In the genomic region with DNA sequence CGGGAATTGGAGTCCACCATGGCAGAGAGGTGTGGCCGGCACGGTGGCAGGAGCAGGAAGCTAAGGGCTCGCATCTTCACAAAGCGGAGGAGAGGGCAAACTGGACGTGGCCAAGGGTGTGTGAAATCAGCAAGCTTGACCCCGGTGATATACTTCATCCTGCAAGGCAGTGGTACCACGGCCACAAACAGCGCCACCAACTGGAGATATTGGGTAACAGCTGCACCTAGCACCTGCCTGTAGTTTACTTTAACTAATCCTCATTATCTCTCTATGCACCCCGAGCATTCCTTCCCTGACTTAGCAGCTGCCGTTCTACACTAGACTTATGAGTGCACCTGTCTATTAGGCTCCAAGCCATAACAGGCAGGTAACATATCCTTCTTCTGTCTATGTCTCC, we compare ENCODE assay signal across 19 mouse cellular contexts.
DNase-seq lines count a peak whose midpoint lies in the region; ATAC-seq and TF ChIP-seq lines count a peak whose summit lies in the region.
"Had no signal": no experiment of that assay in that cellular context is flagged by ENCODE, and none has a peak within 500 bp of the region (broad histone marks: within the 10 kb centered on the region; RNA-seq: fewer than 3 reads in every experiment).

No protein-coding gene starts in this region.

- H3K36me3 ChIP-seq in hindbrain, postnatal 0 days (ENCODE audit: insufficient read depth, low read length): no peaks in the 10 kb centered on the region
- no peaks in the 10 kb centered on the region for H3K36me3 ChIP-seq in hindbrain, embryonic 13.5 days
- no peaks in the 10 kb centered on the region for H3K36me3 ChIP-seq in testis, adult 2 months (ENCODE audit: control insufficient read depth, insufficient read depth, low read length)
- H3K36me3 ChIP-seq: embryonic facial prominence, embryonic 10.5 days; G1E; heart, embryonic 13.5 days; hindbrain, embryonic 12.5 days had no signal

- no peak overlapping the region for H3K9ac ChIP-seq in hindbrain, postnatal 0 days (replicated peaks; ENCODE audit: low read length)
- no peak overlapping the region for H3K9ac ChIP-seq in hindbrain, embryonic 13.5 days
- H3K9ac ChIP-seq: heart, embryonic 13.5 days; hindbrain, embryonic 12.5 days had no signal

- DNase-seq in hindbrain, postnatal 0 days (ENCODE audit: low spot score): no peak
- no peak for DNase-seq in testis, postnatal 10 days (ENCODE audit: low spot score)
- no peak for DNase-seq in brain, embryonic 14.5 days (ENCODE audit: low read depth)
- DNase-seq in thymus, postnatal 36 days: no peak
- no peak for DNase-seq in right cerebral cortex, postnatal 10 days (ENCODE audit: low spot score in 2 of 2)
- DNase-seq: adrenal gland, postnatal 14 days; cerebellum, adult 18-20 months; cerebellum, postnatal 10 days; gastrocnemius, postnatal 36 days; heart, adult 11 months; heart, postnatal 4 days had no signal

- H3K4me1 ChIP-seq in hindbrain, postnatal 0 days (ENCODE audit: insufficient read depth, low read length): no peaks in the 10 kb centered on the region
- no peaks in the 10 kb centered on the region for H3K4me1 ChIP-seq in hindbrain, embryonic 13.5 days (replicated peaks)
- no peaks in the 10 kb centered on the region for H3K4me1 ChIP-seq in testis, adult 2 months (ENCODE audit: control insufficient read depth, insufficient read depth, low read length)
- H3K4me1 ChIP-seq: embryonic facial prominence, embryonic 10.5 days; heart, embryonic 13.5 days; hindbrain, embryonic 12.5 days had no signal

- no peak overlapping the region for H3K4me2 ChIP-seq in hindbrain, postnatal 0 days (ENCODE audit: low read depth, low read length)
- H3K4me2 ChIP-seq in hindbrain, embryonic 13.5 days: no peak overlapping the region
- H3K4me2 ChIP-seq: heart, embryonic 13.5 days; hindbrain, embryonic 12.5 days had no signal

- H3K4me3 ChIP-seq in hindbrain, postnatal 0 days (ENCODE audit: low read length): no peak overlapping the region
- H3K4me3 ChIP-seq in hindbrain, embryonic 13.5 days: no peak overlapping the region
- H3K4me3 ChIP-seq in testis, adult 2 months (ENCODE audit: control insufficient read depth, low read depth, low read length): no peak overlapping the region
- H3K4me3 ChIP-seq: embryonic facial prominence, embryonic 10.5 days; heart, embryonic 13.5 days; hindbrain, embryonic 12.5 days had no signal

- WGBS in hindbrain, postnatal 0 days: 88% methylated on average over 11 of the region's 11 CpGs
- 90% methylated on average over 11 of the region's 11 CpGs for WGBS in hindbrain, embryonic 13.5 days

- no peak overlapping the region for H3K27ac ChIP-seq in hindbrain, postnatal 0 days
- H3K27ac ChIP-seq in hindbrain, embryonic 13.5 days: no peak overlapping the region
- no peak overlapping the region for H3K27ac ChIP-seq in testis, adult 2 months (ENCODE audit: control insufficient read depth, insufficient read depth, low read depth, low read length)
- H3K27ac ChIP-seq: embryonic facial prominence, embryonic 10.5 days; heart, embryonic 13.5 days; hindbrain, embryonic 12.5 days had no signal

- no peak for ATAC-seq in hindbrain, postnatal 0 days
- no peak for ATAC-seq in hindbrain, embryonic 13.5 days (ENCODE audit: low FRiP score)
- ATAC-seq: activated CD4-positive, CD25-positive, alpha-beta regulatory T cell, adult 4 months; forebrain, embryonic 14.5 days had no signal

- no peak for TF ChIP-seq POLR2A in testis, adult 2 months (IDR thresholded peaks at IDR 0.05; ENCODE audit: control insufficient read depth, low read depth, low read length)
- TF ChIP-seq POLR2A in brain, embryonic 14.5 days (IDR thresholded peaks at IDR 0.05; ENCODE audit: borderline replicate concordance, extremely low read depth, insufficient read depth, insufficient read length, poor library complexity, severe bottlenecking): no peak

- H3K27me3 ChIP-seq in hindbrain, postnatal 0 days (ENCODE audit: insufficient read depth, low read length): no peaks in the 10 kb centered on the region
- H3K27me3 ChIP-seq in hindbrain, embryonic 13.5 days: no peaks in the 10 kb centered on the region
- no peaks in the 10 kb centered on the region for H3K27me3 ChIP-seq in testis, adult 2 months (ENCODE audit: control insufficient read depth, insufficient read depth, low read length)
- H3K27me3 ChIP-seq: heart, embryonic 13.5 days; hindbrain, embryonic 12.5 days had no signal

- H3K9me3 ChIP-seq in hindbrain, postnatal 0 days (ENCODE audit: low read length): no peaks in the 10 kb centered on the region
- no peaks in the 10 kb centered on the region; the same call in 1 of the 2 replicates for H3K9me3 ChIP-seq in hindbrain, embryonic 13.5 days
- H3K9me3 ChIP-seq: hindbrain, embryonic 12.5 days had no signal

- TF ChIP-seq CTCF in hindbrain, postnatal 0 days (IDR thresholded peaks at IDR 0.05; ENCODE audit: low read depth): peak; percentile 15; the same call in 1 of the 2 replicates
- peak; percentile 66; the same call in 1 of the 2 replicates for TF ChIP-seq CTCF in testis, adult 2 months (IDR thresholded peaks at IDR 0.05; ENCODE audit: control insufficient read depth, insufficient read depth, insufficient replicate concordance, low read depth, low read length)
- TF ChIP-seq CTCF in brain, embryonic 14.5 days (IDR thresholded peaks at IDR 0.05; ENCODE audit: borderline replicate concordance, extremely low read depth, insufficient read depth, insufficient read length): peak; percentile 12; the same call in 1 of the 2 replicates

Comparison
In these comparisons a context has a peak if more than half of its experiments do, and no peak if none do; other contexts are left out.
1. CTCF ChIP-seq: peak in every context shown above with its lines; median percentile 66 in testis, adult 2 months; 15 in hindbrain, postnatal 0 days; 12 in brain, embryonic 14.5 days.